Mouse (Mus musculus) limb, embryonic 15.5 days (tissue): Measurements from ENCODE around the gene Cdiptos. TPM values are rescaled to one million over a fixed set of nuclear protein-coding genes. Genes with fewer than 3 reads are reported as not detected.

Source experiments
- ATAC-seq: fragments of 200-750 bp; cut with Nextera tagmentation; 2 replicates; pipeline ENCODE4 v1.8.0; 2017; ENCODE audit warnings: low read depth, moderate TSS enrichment; ENCODE audit not compliant: insufficient number of reproducible peaks, low FRiP score, low TSS enrichment
- H3K27ac ChIP-seq: fragments of 300-500 bp; sonication (generic); 2 replicates; pipeline ENCODE4 v1.5.1; 2015; ENCODE audit warnings: moderate library complexity, mild to moderate bottlenecking, inconsistent platforms
- H3K27me3 ChIP-seq: fragments of 300-500 bp; sonication (generic); 2 replicates; pipeline ENCODE4 v1.6.1; 2015; ENCODE audit warnings: inconsistent platforms
- H3K36me3 ChIP-seq: fragments of 300-500 bp; sonication (generic); 2 replicates; pipeline ENCODE4 v1.6.1; 2015; ENCODE audit warnings: inconsistent platforms
- H3K4me1 ChIP-seq: fragments of 300-500 bp; sonication (generic); 2 replicates; pipeline ENCODE4 v1.6.1; 2015; ENCODE audit warnings: inconsistent platforms
- H3K4me2 ChIP-seq: fragments of 300-500 bp; sonication (generic); 2 replicates; pipeline ENCODE4 v1.6.1; 2015; ENCODE audit warnings: mild to moderate bottlenecking, inconsistent platforms
- H3K4me3 ChIP-seq: fragments of 300-500 bp; sonication (generic); 2 replicates; pipeline ENCODE4 v1.5.1; 2015; ENCODE audit warnings: mild to moderate bottlenecking, inconsistent platforms
- H3K9ac ChIP-seq: fragments of 300-500 bp; sonication (generic); 2 replicates; pipeline ENCODE4 v1.6.1; 2015; ENCODE audit warnings: inconsistent platforms
- H3K9me3 ChIP-seq: fragments of 300-500 bp; sonication (generic); 2 replicates; pipeline ENCODE4 v1.6.1; 2016; ENCODE audit warnings: inconsistent platforms
- WGBS: fragments of 180-500 bp; shearing (Covaris S2); methylation state at CpG from one replicate; pipeline ENCODE4 v1.1.7; 2015; 5-methylcytosine and 5-hydroxymethylcytosine counted together
- polyA plus RNA-seq: library from polyadenylated mRNA; unstranded; fragments of >200 nt; fragmentation: Nextera tagmentation; extraction: Ambion mirVana; gene quantifications from 2 replicates; pipeline ENCODE4 v1.2.1, GENCODE M21; 2015

Gene Cdiptos
- 1.5 and 1.6 TPM in 2 replicates for polyA plus RNA-seq

DNA sequence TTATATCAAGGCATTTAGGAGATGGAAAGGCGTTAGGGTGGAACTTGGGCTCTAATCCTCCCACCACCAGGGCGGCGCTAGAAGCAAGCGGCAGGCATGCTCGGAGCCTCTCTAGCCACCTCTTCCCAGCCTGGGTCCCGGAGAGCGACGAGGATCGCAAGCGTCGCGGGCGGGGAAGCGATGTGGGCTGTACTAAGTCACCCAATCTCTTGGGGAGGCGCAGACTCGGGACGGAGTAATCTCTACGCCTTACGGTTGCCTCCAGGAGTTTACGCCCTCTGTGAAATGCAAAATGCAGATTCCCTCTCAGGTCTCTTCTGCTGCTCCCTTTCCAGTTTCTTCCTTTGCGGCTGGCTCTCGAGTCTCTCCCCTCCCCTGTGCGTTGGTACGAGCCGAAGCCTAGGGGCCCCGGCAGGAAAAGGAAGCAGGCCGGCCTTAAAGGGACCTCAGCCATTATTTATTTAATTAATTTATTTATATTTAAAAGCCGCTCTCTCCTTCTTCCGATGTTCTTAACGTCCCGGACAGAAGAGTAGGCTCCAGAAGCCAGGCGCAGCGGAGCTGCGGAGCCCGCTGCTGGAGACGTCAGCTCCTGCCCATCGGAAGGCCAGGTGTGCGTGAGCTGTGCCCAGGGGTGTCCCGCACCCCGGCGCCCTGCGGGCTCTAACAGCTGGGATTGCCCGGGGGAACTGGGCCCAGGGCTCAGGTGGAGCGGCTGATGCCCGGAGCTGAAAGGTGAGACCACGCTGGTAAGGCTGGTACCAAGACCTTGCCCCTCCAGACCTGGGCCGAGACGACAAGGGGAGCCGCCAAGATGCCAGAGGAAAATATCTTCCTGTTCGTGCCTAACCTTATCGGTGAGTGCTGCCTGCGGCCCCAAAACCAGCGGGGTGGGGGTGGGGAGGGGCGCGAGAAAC is at the start of gene Cdiptos:
Gene Cdiptos (minus strand): TSS at position 149 of the 917 bp plus-strand sequence.
- H3K27me3 ChIP-seq = no peaks in the 10 kb centered on the region
- H3K27ac ChIP-seq = peak within 1 kb of the TSS; percentile 93
- ATAC-seq = peak; percentile 92
- peak within 1 kb of the TSS; percentile 84 for H3K4me2 ChIP-seq
- H3K9ac ChIP-seq = peak within 1 kb of the TSS; percentile 92
- no peaks in the 10 kb centered on the region for H3K9me3 ChIP-seq
- H3K4me3 ChIP-seq = peak within 1 kb of the TSS; percentile 94
- H3K4me1 ChIP-seq = peaks cover 19% of the 10 kb centered on the region
- H3K36me3 ChIP-seq = peaks cover 32% of the 10 kb centered on the region
- under 1% methylated on average over 53 of the region's 55 CpGs for WGBS

DNA sequence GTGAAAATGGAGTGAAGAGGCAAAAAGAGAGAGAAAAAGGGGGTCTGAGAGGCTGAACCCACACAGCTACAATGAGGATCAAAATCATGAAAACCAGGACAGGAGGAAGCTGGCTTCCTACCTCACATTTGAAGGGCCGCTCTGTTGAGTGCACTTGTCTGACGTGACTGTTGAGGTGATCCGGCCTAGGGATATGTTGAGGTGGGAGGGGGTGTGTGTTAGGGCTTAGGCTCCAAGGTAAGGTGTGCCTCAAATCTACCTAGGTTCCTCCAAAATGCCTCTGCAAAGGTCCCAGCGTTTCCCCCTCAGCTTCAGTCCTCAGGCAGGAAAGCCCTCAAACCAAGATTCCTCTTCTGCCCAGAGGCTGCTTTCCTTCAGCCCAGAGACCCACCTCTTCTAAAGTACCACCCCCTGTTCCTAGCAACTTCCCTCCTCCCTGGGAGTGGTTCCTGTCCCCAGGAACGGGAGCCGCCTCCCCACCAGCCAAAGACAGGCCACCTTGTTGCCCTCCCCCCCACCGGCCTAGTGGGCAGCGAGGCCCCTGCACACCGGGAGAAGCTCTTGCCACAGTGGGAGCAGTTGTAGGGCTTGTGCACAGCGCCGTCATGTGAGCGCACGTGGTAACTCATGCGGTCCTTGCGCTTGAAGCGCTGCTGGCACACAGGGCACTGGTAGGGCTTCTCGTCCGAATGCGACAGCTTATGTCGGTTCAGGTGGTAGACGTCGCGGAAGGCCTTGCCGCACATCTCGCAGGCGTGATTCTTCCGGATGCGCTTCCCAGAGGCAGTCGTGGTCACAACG is 49.1 kb upstream of the Cdiptos start:
- Histone ChIP-seq H3K36me3 (peaks cover 37% of the 10 kb centered on the region), H3K27me3 (no peaks in the 10 kb centered on the region), H3K4me1 (peaks cover 55% of the 10 kb centered on the region), H3K4me3 (peak overlapping the region; percentile 88), H3K9me3 (no peaks in the 10 kb centered on the region), H3K27ac (peak overlapping the region; percentile 98), H3K4me2 (peak overlapping the region; percentile 82), H3K9ac (peak overlapping the region; percentile 97)
- WGBS = 1% methylated on average over 30 of the region's 30 CpGs
- ATAC-seq = 0 out of 2 replicates have a peak, but pooled peaks have one; percentile 2

DNA sequence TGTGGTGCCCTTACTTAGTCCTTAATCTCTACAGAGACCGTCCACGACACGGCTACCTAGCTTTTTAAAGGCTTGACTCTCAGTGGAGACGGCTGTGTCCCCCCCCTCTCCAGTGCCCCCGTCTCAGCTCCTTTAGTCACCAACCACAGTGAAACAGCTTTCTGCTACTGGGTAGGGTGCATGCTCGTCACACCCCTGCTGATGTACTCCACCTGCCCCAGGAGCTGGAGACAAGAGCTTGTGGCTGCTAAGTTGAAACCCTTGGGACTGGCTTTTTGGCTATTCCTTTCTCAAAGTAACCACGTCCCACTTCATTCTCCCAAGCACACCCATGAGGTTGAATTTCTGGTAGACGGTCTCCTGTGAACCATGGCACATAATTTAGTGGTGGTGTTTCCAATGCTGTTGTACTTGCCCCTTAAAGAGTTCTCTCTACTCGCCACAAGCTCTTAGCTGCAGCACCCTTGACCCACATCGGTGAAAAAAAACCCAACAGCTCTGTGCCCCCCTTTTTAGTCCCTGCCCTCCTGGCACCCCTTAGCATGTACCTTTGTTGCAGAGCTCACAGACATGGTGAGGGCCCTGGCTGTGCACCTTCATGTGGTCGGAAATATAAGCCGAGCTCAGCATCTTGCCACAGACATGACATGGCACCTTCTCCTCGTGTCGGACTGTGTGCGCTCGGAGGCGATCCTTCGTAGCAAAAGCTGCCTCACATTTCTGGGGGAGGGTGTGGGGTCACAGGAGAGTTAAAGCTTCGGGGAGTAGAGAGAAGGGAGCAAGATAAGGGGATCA is 48.2 kb upstream of the Cdiptos start:
- peaks cover 64% of the 10 kb centered on the region for H3K4me1 ChIP-seq
- H3K4me2 ChIP-seq = peak overlapping the region; percentile 82
- 19% methylated on average over 19 of the region's 19 CpGs for WGBS

DNA sequence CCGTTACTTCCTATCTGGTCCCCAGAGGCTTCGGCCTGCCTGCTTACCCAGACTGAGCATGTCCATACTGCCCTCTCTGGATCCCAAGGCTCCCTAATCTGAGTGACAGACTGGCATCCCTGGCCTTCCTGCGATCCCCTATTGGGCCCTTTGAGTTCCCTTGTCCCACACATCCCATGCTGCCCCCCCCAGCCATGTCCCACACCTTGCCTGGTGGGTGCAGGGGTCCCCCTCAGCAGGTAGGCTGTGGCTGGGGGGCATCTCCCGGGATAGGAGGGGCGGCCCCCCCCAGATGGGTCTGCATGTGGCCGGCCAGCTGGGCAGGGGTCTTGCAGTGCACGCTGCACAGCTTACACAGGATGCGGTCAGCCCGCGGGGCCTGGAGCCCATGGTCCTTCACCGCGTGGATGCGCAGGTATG is 47.4 kb upstream of the Cdiptos start:
- Histone ChIP-seq H3K27ac (peak overlapping the region; percentile 89), H3K4me1 (peaks cover 72% of the 10 kb centered on the region), H3K4me3 (peak overlapping the region; percentile 88), H3K36me3 (peaks cover 28% of the 10 kb centered on the region), H3K4me2 (peak overlapping the region; percentile 82), H3K9ac (peak overlapping the region; percentile 97; the same call in 1 of the 2 replicates), H3K9me3 (no peaks in the 10 kb centered on the region), H3K27me3 (no peaks in the 10 kb centered on the region)
- whole genome bisulfite sequencing = 67% methylated on average over 13 of the region's 13 CpGs
- ATAC-seq = no peak

More for the DNA sequence above, 48.2 kb upstream of the Cdiptos start:
- Histone ChIP-seq H3K36me3 (peaks cover 30% of the 10 kb centered on the region), H3K9me3 (no peaks in the 10 kb centered on the region), H3K27ac (peak overlapping the region; percentile 98; the same call in 1 of the 2 replicates), H3K4me3 (peak overlapping the region; percentile 88), H3K27me3 (no peaks in the 10 kb centered on the region), H3K9ac (peak overlapping the region; percentile 97; the same call in 1 of the 2 replicates)
- ATAC-seq = no peak

DNA sequence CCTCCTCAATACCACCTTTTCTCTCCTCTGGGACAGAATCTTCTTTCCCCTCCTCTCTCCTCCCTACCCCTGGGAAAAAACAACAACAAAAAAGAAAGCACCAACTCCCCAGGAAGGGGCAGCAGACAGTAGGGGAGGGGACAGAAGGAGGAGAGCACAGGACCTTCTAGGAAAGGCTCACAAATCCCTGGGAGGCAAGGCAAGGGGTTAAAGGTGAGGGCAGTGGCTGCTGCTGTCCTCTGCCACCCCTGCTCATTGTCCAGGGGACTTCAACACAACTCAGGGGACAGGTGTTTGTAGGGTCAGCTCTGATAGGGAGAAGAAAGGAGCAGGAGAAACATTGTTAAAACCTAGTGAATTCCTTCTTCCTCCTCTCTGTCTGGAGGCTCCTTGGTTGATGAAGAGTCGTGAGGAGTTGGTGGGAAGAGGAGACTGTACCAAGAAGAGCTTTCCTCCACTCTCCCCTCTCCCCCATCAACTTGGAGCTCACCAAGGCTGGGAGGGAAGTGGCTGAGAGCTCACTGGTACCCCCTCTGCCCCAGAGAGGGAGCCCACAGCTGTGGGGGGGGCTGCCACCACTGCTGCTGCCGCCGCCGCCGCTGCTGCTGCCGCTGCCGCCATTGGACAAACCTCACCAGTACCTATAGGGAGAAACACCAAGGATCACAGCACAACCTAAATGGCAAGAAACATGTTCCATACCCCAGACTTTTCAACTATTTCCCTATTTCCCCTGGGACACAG is 46.8 kb upstream of the Cdiptos start:
- H3K9me3 ChIP-seq = no peaks in the 10 kb centered on the region

DNA sequence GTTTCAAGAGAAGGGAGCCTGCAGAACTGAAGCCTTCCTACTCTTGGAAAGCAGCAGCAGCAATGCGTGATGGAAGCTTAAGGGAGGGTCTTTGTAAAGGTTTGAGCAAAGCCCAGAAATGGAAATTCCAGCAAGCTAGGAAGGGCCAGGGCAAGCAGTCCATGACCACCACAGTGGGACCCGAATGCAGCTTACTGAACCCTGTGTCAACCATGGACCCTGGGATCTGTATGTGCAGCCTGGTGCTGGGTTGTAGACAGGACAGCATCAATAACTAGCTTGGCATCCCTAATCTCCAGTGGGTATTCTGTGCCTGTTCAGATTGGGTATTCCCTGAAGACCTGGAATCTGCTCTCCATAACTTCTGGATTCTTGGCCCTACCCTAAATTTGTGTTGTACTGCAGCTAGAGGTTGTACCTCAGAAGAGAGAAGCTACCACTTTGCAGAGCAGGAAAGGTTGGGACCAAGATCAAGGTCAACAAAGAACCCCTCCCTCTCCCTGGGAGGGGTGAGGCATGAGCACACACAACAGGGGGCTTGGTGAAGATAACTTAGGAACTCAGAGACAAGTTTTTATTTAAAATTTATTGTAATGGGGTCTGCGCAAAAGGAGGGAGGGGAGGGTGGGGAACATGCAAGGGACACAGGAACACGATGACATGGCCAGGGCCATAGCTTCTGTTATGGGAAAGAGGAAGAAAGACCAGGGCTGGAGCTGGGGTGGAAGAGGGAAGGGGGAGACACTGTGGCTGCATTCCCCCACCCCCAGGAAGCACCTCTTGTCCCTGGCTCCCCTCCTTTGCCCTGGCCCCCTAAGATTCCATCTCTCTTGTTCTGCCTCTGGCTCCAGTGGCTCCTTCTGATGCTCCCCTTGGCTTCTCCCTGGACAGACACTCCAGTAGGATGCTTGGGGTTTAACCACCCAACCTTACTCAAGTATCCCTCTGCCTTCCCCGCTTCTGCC is 45.9 kb upstream of the Cdiptos start:
- H3K36me3 ChIP-seq = peaks cover 28% of the 10 kb centered on the region
- peak overlapping the region; percentile 88 for H3K4me3 ChIP-seq
- H3K27ac ChIP-seq = peak overlapping the region; percentile 89
- WGBS = 46% methylated on average over 5 of the region's 5 CpGs
- H3K4me1 ChIP-seq = peaks cover 73% of the 10 kb centered on the region
- H3K9me3 ChIP-seq = no peaks in the 10 kb centered on the region
- no peak for ATAC-seq
- H3K27me3 ChIP-seq = no peaks in the 10 kb centered on the region
- peak overlapping the region; percentile 64 for H3K9ac ChIP-seq
- H3K4me2 ChIP-seq = peak overlapping the region; percentile 85

More for the DNA sequence above, 46.8 kb upstream of the Cdiptos start:
- no peaks in the 10 kb centered on the region for H3K27me3 ChIP-seq
- H3K36me3 ChIP-seq = peaks cover 28% of the 10 kb centered on the region
- no peak overlapping the region; the same call in 1 of the 2 replicates for H3K9ac ChIP-seq
- peaks cover 72% of the 10 kb centered on the region for H3K4me1 ChIP-seq
- peak overlapping the region; percentile 89 for H3K27ac ChIP-seq
- WGBS = 80% methylated on average over 7 of the region's 7 CpGs
- peak overlapping the region; percentile 88; the same call in 1 of the 2 replicates for H3K4me3 ChIP-seq
- H3K4me2 ChIP-seq = peak overlapping the region; percentile 82
- no peak for ATAC-seq

DNA sequence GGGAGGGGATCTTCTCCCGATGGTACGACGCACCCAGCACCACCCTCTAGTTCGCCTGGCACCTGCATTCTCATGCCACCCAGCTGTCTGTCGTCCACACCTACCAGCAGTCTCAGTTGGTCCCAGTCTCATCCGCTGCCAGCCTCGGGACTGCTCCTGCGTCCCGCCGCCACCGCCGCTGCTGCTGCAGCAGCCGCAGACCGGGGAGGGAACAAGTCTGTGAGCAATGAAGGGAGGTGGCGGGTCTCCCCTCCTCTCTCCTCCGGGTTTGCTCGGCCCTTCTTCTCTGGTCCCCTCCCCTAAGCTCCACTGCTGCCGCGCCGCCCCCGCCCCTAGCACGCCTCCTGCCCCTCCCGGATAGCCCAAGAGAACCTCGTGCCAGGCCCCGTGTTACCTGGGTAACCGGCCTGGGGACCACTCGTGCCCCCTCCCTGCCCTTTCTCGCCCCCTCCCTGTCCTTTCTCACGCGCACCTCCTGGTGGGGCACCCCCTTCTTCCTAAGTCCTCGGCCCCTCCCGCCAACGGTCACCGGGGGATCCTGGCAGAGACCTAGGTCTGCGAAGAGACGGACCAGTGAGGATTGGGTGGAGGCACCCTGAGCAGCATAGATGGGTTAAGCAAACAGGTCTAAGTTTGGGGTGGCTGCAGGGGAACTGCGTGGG is 45.1 kb upstream of the Cdiptos start, which contains the start of the genes Gm42742 and Prrt2:
Gene Gm42742 (minus strand): TSS at position 197 of the 662 bp plus-strand sequence.
Gene Prrt2 (minus strand): TSS at position 311 of the 662 bp plus-strand sequence.
- H3K27ac ChIP-seq = peak within 1 kb of the TSS; percentile 89
- peak within 1 kb of the TSS; percentile 64 for H3K9ac ChIP-seq
- H3K4me3 ChIP-seq = peak within 1 kb of the TSS; percentile 63
- peaks cover 28% of the 10 kb centered on the region for H3K36me3 ChIP-seq
- H3K9me3 ChIP-seq = no peaks in the 10 kb centered on the region
- no peaks in the 10 kb centered on the region for H3K27me3 ChIP-seq
- WGBS = 1% methylated on average over 23 of the region's 37 CpGs
- peak; percentile 36; the same call in 1 of the 2 replicates for ATAC-seq
- peaks cover 79% of the 10 kb centered on the region for H3K4me1 ChIP-seq
- H3K4me2 ChIP-seq = peak within 1 kb of the TSS; percentile 85

DNA sequence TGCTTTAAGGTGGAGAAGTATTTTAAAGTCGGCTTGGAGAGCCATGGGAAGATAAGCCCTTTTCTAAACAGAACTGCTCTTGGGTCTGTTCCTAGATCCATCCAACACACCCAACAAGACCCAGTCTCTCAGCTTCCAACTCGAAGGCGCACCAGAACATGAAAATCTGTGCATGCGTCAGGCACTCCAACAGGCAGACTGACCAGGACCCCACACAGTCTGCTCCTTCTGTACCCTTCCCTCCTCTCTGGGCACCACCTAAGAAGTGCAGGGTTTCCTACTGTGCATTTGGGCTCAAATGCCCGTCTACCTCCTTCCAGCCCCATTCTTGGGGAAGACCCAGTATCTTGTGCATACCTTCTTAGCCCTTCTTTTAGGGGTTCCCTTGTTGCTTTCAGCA is 44.6 kb upstream of the Cdiptos start:
- Histone ChIP-seq H3K4me3 (peak overlapping the region; percentile 63), H3K27me3 (no peaks in the 10 kb centered on the region), H3K27ac (peak overlapping the region; percentile 89), H3K9me3 (no peaks in the 10 kb centered on the region), H3K4me1 (peaks cover 84% of the 10 kb centered on the region), H3K36me3 (peaks cover 30% of the 10 kb centered on the region), H3K4me2 (peak overlapping the region; percentile 85), H3K9ac (peak overlapping the region; percentile 64)
- WGBS = 34% methylated on average over 5 of the region's 5 CpGs
- ATAC-seq = no peak

DNA sequence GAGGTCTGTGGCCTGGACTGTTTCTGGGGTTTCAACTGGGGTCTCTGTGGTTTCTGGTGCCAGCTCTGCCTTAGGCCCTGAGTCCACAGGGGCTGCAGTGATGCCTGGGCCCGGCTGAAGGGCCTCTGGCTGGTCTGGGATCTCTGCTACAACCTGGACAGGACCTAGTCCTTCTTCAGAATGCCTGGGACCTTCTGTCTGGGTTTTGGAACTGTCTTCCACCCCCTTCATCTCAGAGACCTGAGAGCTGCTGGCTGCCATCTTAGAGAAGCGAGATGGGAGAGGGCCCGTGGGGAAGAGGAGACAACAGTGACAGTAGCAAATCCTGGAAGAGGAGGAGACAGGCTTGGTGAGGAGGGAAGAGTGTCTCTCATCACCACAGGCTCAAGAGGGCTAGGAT is 44.1 kb upstream of the Cdiptos start:
- peak overlapping the region; percentile 89 for H3K27ac ChIP-seq
- H3K9me3 ChIP-seq = no peaks in the 10 kb centered on the region
- WGBS = 54% methylated on average over 3 of the region's 3 CpGs
- H3K4me1 ChIP-seq = peaks cover 89% of the 10 kb centered on the region
- H3K9ac ChIP-seq = peak overlapping the region; percentile 64
- no peak for ATAC-seq
- H3K27me3 ChIP-seq = no peaks in the 10 kb centered on the region
- peak overlapping the region; percentile 85 for H3K4me2 ChIP-seq
- H3K36me3 ChIP-seq = peaks cover 35% of the 10 kb centered on the region
- H3K4me3 ChIP-seq = peak overlapping the region; percentile 63
